10 mouse cellular contexts compared by ENCODE assay signal in genomic region chr2:33760571-33760991, GRCm38 (mm10).
A peak's percentile ranks its signal among the peaks of the same experiment; 100 is the strongest.
DNase-seq lines count a peak whose midpoint lies in the region; ATAC-seq and TF ChIP-seq lines count a peak whose summit lies in the region.
"Had no signal": no experiment of that assay in that cellular context is flagged by ENCODE, and none has a peak within 500 bp of the region (broad histone marks: within the 10 kb centered on the region; RNA-seq: fewer than 3 reads in every experiment).

No protein-coding gene starts in this region.

- no peak overlapping the region for H3K4me2 ChIP-seq in midbrain, postnatal 0 days (ENCODE audit: low read depth, low read length, poor library complexity, severe bottlenecking)
- no peak overlapping the region for H3K4me2 ChIP-seq in midbrain, embryonic 15.5 days
- H3K4me2 ChIP-seq in forebrain, embryonic 13.5 days = 0 out of 2 replicates have a peak overlapping the region, but pooled peaks have one; percentile 35
- H3K4me2 ChIP-seq: limb, embryonic 13.5 days had no signal

- H3K27me3 ChIP-seq in midbrain, postnatal 0 days (ENCODE audit: insufficient read depth, low read length) = no peaks in the 10 kb centered on the region
- H3K27me3 ChIP-seq in midbrain, embryonic 15.5 days (replicated peaks) = no peaks in the 10 kb centered on the region
- peaks cover 8% of the 10 kb centered on the region; the same call in 1 of the 2 replicates for H3K27me3 ChIP-seq in forebrain, embryonic 13.5 days
- H3K27me3 ChIP-seq: limb, embryonic 13.5 days had no signal

- WGBS in midbrain, postnatal 0 days = 69% methylated on average over 13 of the region's 13 CpGs
- WGBS in midbrain, embryonic 15.5 days = 70% methylated on average over 13 of the region's 13 CpGs
- 69% methylated on average over 13 of the region's 13 CpGs for WGBS in forebrain, embryonic 13.5 days

- peak; percentile 54 to 56 for DNase-seq in cerebellum, postnatal 14 days
- DNase-seq in cerebellum, adult 11 months = no peak
- DNase-seq in midbrain, postnatal 0 days (ENCODE audit: low spot score) = peak; percentile 57
- peak; percentile 67 for DNase-seq in left cerebral cortex, postnatal 4 days
- no peak for DNase-seq in kidney, adult 9 months
- DNase-seq in kidney, postnatal 25 days = no peak
- DNase-seq: kidney, adult 8-10 months had no signal

- no peak for TF ChIP-seq CTCF in midbrain, postnatal 0 days (IDR thresholded peaks at IDR 0.05)

- H3K36me3 ChIP-seq in midbrain, postnatal 0 days (ENCODE audit: insufficient read depth, low read length) = no peaks in the 10 kb centered on the region
- H3K36me3 ChIP-seq in midbrain, embryonic 15.5 days (replicated peaks) = no peaks in the 10 kb centered on the region
- peaks cover 11% of the 10 kb centered on the region for H3K36me3 ChIP-seq in forebrain, embryonic 13.5 days (ENCODE audit: poor library complexity, severe bottlenecking)

- ATAC-seq in midbrain, postnatal 0 days (ENCODE audit: low FRiP score) = no peak
- no peak for ATAC-seq in midbrain, embryonic 15.5 days (replicated peaks)
- ATAC-seq in forebrain, embryonic 13.5 days = no peak

- no peak overlapping the region for H3K9ac ChIP-seq in midbrain, postnatal 0 days (replicated peaks; ENCODE audit: low read length, poor library complexity, severe bottlenecking)
- H3K9ac ChIP-seq in midbrain, embryonic 15.5 days = no peak overlapping the region
- H3K9ac ChIP-seq in forebrain, embryonic 13.5 days = no peak overlapping the region
- H3K9ac ChIP-seq: limb, embryonic 13.5 days had no signal

- H3K9me3 ChIP-seq in midbrain, postnatal 0 days (ENCODE audit: low read length) = no peaks in the 10 kb centered on the region
- no peaks in the 10 kb centered on the region for H3K9me3 ChIP-seq in midbrain, embryonic 15.5 days
- H3K9me3 ChIP-seq in forebrain, embryonic 13.5 days (replicated peaks) = no peaks in the 10 kb centered on the region

- H3K4me3 ChIP-seq in midbrain, postnatal 0 days (ENCODE audit: low read depth, low read length) = no peak overlapping the region
- H3K4me3 ChIP-seq in midbrain, embryonic 15.5 days = no peak overlapping the region
- H3K4me3 ChIP-seq in forebrain, embryonic 13.5 days = no peak overlapping the region
- H3K4me3 ChIP-seq: limb, embryonic 13.5 days had no signal

- peaks cover 16% of the 10 kb centered on the region for H3K4me1 ChIP-seq in midbrain, postnatal 0 days (ENCODE audit: insufficient read depth, low read length)
- peaks cover 37% of the 10 kb centered on the region for H3K4me1 ChIP-seq in midbrain, embryonic 15.5 days
- peaks cover 46% of the 10 kb centered on the region for H3K4me1 ChIP-seq in forebrain, embryonic 13.5 days

- no peak overlapping the region for H3K27ac ChIP-seq in midbrain, postnatal 0 days (ENCODE audit: low read depth, low read length)
- H3K27ac ChIP-seq in midbrain, embryonic 15.5 days = no peak overlapping the region; the same call in 1 of the 2 replicates
- peak overlapping the region; percentile 81 for H3K27ac ChIP-seq in forebrain, embryonic 13.5 days
- H3K27ac ChIP-seq: limb, embryonic 13.5 days had no signal

- intact Hi-C loops in left cerebral cortex, postnatal 4 days (cut with DNase I) = no loop called here

Comparison
In these comparisons a context has a peak if more than half of its experiments do, and no peak if none do; other contexts are left out.
1. DNase-seq: peak in cerebellum, postnatal 14 days (2 of 2), midbrain, postnatal 0 days (single experiment) and left cerebral cortex, postnatal 4 days (single experiment); none in cerebellum, adult 11 months (single experiment), kidney, adult 9 months (single experiment) and kidney, postnatal 25 days (0 of 2).